Mouse (Mus musculus) C2C12 (cell line): Measurements from ENCODE around the gene Plce1. TPM values are rescaled to one million over a fixed set of nuclear protein-coding genes. Genes with fewer than 3 reads are reported as not detected.

Experiments
- H3K27me3 ChIP-seq: one replicate; pipeline ENCODE4 v1.6.1; 2011; ENCODE audit not compliant: control insufficient read depth, insufficient read depth, insufficient read length
- H3K36me3 ChIP-seq: one replicate; pipeline ENCODE4 v1.6.1; 2011; ENCODE audit not compliant: control insufficient read depth, insufficient read depth
- H3K4me3 ChIP-seq: one replicate; pipeline ENCODE4 v1.5.1; 2011; ENCODE audit warnings: mild to moderate bottlenecking, control low read depth; ENCODE audit not compliant: poor library complexity, insufficient read depth, severe bottlenecking
- H3K79me2 ChIP-seq: one replicate; pipeline ENCODE4 v1.6.1; 2011; ENCODE audit not compliant: control insufficient read depth, insufficient read depth
- H3K79me3 ChIP-seq: one replicate; pipeline ENCODE4 v1.6.1; 2011; ENCODE audit warnings: low read depth, control low read depth
- H3ac ChIP-seq: one replicate; pipeline ENCODE3; 2011; ENCODE audit warnings: low read depth; ENCODE audit not compliant: control insufficient read depth, insufficient read length
- CEBPB ChIP-seq: IDR thresholded peaks from one replicate; pipeline ENCODE4 v1.6.1; 2011; ENCODE audit warnings: low read depth, mild to moderate bottlenecking, control low read depth, moderate library complexity
- CTCF ChIP-seq: IDR thresholded peaks from one replicate; pipeline ENCODE4 v1.5.1; 2011; ENCODE audit not compliant: control insufficient read depth, insufficient read depth, insufficient read length
- FOSL1 ChIP-seq: IDR thresholded peaks from one replicate; pipeline ENCODE4 v1.8.0; 2011; ENCODE audit warnings: mild to moderate bottlenecking, low read length; ENCODE audit not compliant: poor library complexity, insufficient read depth, severe bottlenecking
- MAX ChIP-seq: IDR thresholded peaks from one replicate; pipeline ENCODE4 v1.6.1; 2011; ENCODE audit warnings: mild to moderate bottlenecking, control low read depth
- MYOD1 ChIP-seq: IDR thresholded peaks from one replicate; pipeline ENCODE4 v1.6.1; 2011; ENCODE audit warnings: low read depth; ENCODE audit not compliant: control insufficient read depth, insufficient read length
- MYOG ChIP-seq: IDR thresholded peaks from one replicate; pipeline ENCODE4 v1.6.1; 2011; ENCODE audit not compliant: control insufficient read depth, insufficient read length; ENCODE audit errors: extremely low read depth
- USF1 ChIP-seq: IDR thresholded peaks from one replicate; pipeline ENCODE4 v1.6.1; 2011; ENCODE audit warnings: low read depth, mild to moderate bottlenecking, control low read depth, moderate library complexity
- polyA plus RNA-seq: library from polyadenylated mRNA; unstranded; fragments of >200 nt; fragmentation: generic; extraction: Trizol; gene quantifications from one replicate; pipeline ENCODE4 v1.2.1, GENCODE M21; 2012; ENCODE audit warnings: missing spikeins

The Plce1 gene
- polyA plus RNA-seq, 1 experiment, result not detected

DNA sequence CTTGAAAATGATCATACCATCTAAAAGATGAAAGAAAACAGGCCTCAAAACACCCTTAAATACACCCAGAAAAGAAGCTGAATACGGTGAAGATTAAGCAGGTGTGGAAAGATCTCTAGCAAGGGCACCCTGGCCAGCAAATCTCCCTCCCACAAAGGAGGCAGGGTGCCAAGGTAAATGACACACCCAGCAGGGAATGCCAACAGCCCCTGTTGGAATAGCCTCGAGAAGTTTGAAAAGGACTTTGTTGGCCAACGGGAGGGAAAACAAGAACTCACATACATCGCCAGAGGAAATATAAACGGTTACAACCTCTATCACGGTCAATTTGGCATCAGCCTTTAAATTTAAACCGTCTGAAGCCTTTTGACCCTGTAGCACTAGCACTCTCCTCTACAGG, 5.5 kb upstream of the Plce1 start:
- Histone ChIP-seq H3ac (no peak overlapping the region), H3K79me2 (no peaks in the 10 kb centered on the region), H3K36me3 (no peaks in the 10 kb centered on the region), H3K4me3 (no peak overlapping the region), H3K27me3 (peaks cover 7% of the 10 kb centered on the region), H3K79me3 (no peaks in the 10 kb centered on the region)
- TF ChIP-seq FOSL1 (no peak), USF1 (no peak), MYOG (no peak), MAX (no peak), MYOD1 (no peak), CEBPB (no peak), CTCF (no peak)

GRCm38 (mm10) chr19:38478286-38478685, 2.6 kb upstream of the Plce1 start:
- no peak for TF ChIP-seq CTCF
- no peak for TF ChIP-seq USF1
- TF ChIP-seq FOSL1, result no peak
- no peak for TF ChIP-seq MYOG
- TF ChIP-seq CEBPB, result no peak
- TF ChIP-seq MAX, result no peak
- no peak for TF ChIP-seq MYOD1
- peaks cover 26% of the 10 kb centered on the region for H3K27me3 ChIP-seq
- H3K4me3 ChIP-seq, result no peak overlapping the region
- no peaks in the 10 kb centered on the region for H3K79me2 ChIP-seq
- no peaks in the 10 kb centered on the region for H3K36me3 ChIP-seq
- no peaks in the 10 kb centered on the region for H3K79me3 ChIP-seq
- H3ac ChIP-seq, result no peak overlapping the region

- Histone ChIP-seq H3K27me3 (peaks cover 28% of the 10 kb centered on the region), H3K4me3 (no peak overlapping the region), H3K36me3 (no peaks in the 10 kb centered on the region), H3ac (no peak overlapping the region), H3K79me2 (no peaks in the 10 kb centered on the region), H3K79me3 (no peaks in the 10 kb centered on the region)
- TF ChIP-seq MYOD1 (no peak), CEBPB (no peak), USF1 (no peak), MAX (no peak), CTCF (no peak), FOSL1 (no peak), MYOG (no peak)
These were observed 2.0 kb upstream of the Plce1 start for GRCm38 (mm10) chr19:38478948-38479347.

GRCm38 (mm10) chr19:38479473-38479872, 1.4 kb upstream of the Plce1 start:
- no peaks in the 10 kb centered on the region for H3K36me3 ChIP-seq
- H3ac ChIP-seq, result no peak overlapping the region
- H3K79me3 ChIP-seq, result no peaks in the 10 kb centered on the region
- no peak overlapping the region for H3K4me3 ChIP-seq
- TF ChIP-seq USF1 (no peak), MYOG (no peak), MYOD1 (no peak), MAX (no peak)
- no peaks in the 10 kb centered on the region for H3K79me2 ChIP-seq
- peaks cover 29% of the 10 kb centered on the region for H3K27me3 ChIP-seq

DNA sequence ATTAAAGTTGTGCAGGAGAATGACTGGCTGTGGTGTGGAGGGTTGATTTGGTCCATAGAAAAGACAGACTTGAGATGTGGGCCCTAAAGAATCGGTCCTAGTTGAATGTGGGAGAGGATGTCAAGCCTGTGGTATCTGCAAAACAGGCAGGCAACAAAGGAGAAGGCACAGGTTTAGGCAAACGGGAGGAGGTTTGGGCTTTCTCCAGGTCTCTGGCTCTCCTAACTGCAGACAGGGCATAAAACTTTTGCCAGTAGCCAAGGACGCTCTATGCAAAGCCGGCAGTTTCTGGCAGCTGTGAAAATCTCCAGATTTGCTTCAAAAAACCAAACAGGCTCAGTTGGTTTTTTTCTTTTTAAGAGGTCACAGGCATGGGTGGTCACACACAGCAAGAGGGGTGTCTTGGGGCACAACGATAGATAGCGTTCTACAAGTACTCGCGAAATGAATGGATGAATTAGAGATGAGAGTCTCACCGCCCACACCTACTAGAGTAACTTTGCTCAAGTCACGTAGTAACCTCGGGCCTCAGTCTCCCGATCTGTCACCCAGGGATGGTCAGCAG, 671 bp upstream of the Plce1 start:
- no peak overlapping the region for H3K4me3 ChIP-seq

DNA sequence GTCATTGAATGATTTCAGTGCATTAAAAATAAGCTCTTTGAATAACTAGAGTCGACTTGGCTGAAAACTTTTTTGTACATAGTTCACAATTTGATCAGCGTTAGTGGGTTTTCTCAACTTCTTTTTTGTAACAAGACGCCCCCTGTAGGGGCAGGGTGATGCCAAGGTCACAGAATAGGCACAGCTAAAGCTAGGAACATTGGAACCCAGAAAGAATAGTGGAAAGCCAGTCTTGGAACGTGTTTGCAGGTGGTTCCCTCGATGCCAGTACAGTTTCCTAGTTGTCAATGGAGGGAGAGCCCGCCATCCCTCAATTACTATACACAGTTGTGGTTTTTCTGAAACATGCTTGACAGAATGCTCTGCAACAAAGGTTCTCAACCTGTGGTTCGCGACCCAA, 997 bp downstream of the Plce1 start:
- Histone ChIP-seq H3K27me3 (peaks cover 37% of the 10 kb centered on the region), H3ac (no peak overlapping the region), H3K79me2 (no peaks in the 10 kb centered on the region), H3K79me3 (no peaks in the 10 kb centered on the region), H3K4me3 (no peak overlapping the region), H3K36me3 (no peaks in the 10 kb centered on the region)
- TF ChIP-seq MYOG (no peak), MAX (no peak), MYOD1 (no peak), CEBPB (no peak), CTCF (no peak), FOSL1 (no peak), USF1 (no peak)

More for the DNA sequence above, 671 bp upstream of the Plce1 start:
- Histone ChIP-seq H3ac (no peak overlapping the region), H3K79me3 (no peaks in the 10 kb centered on the region), H3K27me3 (peaks cover 33% of the 10 kb centered on the region), H3K79me2 (no peaks in the 10 kb centered on the region), H3K36me3 (no peaks in the 10 kb centered on the region)
- TF ChIP-seq FOSL1, result no peak
- TF ChIP-seq MYOD1, result no peak
- no peak for TF ChIP-seq CEBPB
